Mouse (Mus musculus): ENCODE measurements at regions not wholly inside any gene's neighbourhood (a gene's known extent, or its start where the extent isn't known, plus 50 kb on each side); places are given as distances from the start of the nearest gene placed in this dataset.
A peak's percentile ranks its signal among the peaks of the same experiment; 100 is the strongest.

DNA sequence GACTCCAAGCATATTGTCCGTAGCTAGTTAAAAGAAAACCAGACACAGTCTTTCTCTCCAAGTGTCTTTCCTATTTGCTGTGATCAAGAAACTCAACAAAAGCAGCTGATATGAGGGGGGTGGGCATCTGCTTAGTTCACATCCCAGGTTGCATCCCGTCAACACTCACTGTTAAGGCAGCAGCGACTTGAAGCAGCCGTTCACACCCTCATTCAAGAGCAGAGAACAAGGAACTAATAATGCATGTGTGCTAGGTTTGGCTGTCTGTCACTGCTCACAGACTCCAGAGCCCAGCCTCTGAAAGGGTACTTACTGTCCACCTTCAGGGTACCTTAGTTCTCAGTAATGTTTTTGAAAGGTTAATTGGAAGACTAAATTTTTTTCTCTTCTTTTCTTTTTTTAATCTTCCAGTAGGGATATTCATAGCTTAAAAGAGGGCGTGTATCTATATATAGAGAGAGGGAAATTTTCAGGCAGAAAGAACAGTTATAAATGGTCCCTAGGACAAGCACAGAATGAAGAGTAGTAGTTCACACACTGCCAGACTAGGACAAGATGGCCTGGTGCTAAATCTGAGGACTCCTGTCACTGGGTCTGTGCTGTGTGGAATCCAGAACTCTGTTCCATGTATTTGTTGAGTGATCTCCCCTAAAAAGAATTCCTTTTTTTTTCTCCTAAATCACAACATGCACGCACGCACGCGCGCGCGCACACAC, 199.1 kb upstream of the BB014433 start:
- Histone ChIP-seq H3K4me3 (replicated peaks; ENCODE audit: low read length) (no peak overlapping the region), H3K4me2 (replicated peaks) (no peak overlapping the region), H3K9ac (no peak overlapping the region), H3K36me3 (replicated peaks; ENCODE audit: control insufficient read depth, insufficient read depth) (no peaks in the 10 kb centered on the region), H3K27ac (no peak overlapping the region), H3K9me3 (ENCODE audit: control insufficient read depth, low read length) (no peaks in the 10 kb centered on the region), H3K27me3 (ENCODE audit: control insufficient read depth, insufficient read depth, low read length) (no peaks in the 10 kb centered on the region), H3K4me1 (replicated peaks; ENCODE audit: control insufficient read depth, insufficient read depth, low read length) (no peaks in the 10 kb centered on the region)
- DNase-seq (ENCODE audit: low spot score) (no peak), ATAC-seq (ENCODE audit: low FRiP score) (no peak)
- 93% methylated on average over 12 of the region's 12 CpGs for WGBS

DNA sequence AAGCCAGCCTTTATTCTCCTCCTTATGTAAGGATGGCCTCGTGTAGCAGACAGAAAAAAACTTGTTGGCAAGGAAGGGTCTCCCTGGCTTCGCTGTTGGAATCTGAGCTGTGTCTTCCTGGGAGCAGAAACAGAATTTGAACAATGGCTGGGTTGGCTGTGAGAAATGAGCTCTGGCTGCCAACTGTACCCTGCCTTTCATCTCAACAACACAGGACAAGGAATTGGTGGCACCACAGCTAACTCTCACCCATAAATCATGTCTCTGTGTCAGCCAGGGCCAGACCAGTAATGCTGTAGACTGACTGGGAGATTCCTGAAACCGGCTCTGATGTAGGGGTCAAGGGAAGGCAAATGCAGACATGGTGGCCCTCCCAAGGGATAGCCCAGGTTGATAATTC, 189.5 kb upstream of the BB014433 start:
- no peak overlapping the region for H3K4me3 ChIP-seq (replicated peaks; ENCODE audit: low read length)
- no peak overlapping the region for H3K4me2 ChIP-seq (replicated peaks)
- no peak for DNase-seq (ENCODE audit: low spot score)
- H3K27ac ChIP-seq = no peak overlapping the region
- H3K9ac ChIP-seq = no peak overlapping the region
- H3K27me3 ChIP-seq (ENCODE audit: control insufficient read depth, insufficient read depth, low read length) = no peaks in the 10 kb centered on the region
- no peaks in the 10 kb centered on the region for H3K4me1 ChIP-seq (replicated peaks; ENCODE audit: control insufficient read depth, insufficient read depth, low read length)
- H3K9me3 ChIP-seq (ENCODE audit: control insufficient read depth, low read length) = no peaks in the 10 kb centered on the region
- H3K36me3 ChIP-seq (replicated peaks; ENCODE audit: control insufficient read depth, insufficient read depth) = no peaks in the 10 kb centered on the region
- peak; percentile 69; the same call in 1 of the 2 replicates for ATAC-seq (ENCODE audit: low FRiP score)
- 56% methylated on average over 3 of the region's 3 CpGs for WGBS

DNA sequence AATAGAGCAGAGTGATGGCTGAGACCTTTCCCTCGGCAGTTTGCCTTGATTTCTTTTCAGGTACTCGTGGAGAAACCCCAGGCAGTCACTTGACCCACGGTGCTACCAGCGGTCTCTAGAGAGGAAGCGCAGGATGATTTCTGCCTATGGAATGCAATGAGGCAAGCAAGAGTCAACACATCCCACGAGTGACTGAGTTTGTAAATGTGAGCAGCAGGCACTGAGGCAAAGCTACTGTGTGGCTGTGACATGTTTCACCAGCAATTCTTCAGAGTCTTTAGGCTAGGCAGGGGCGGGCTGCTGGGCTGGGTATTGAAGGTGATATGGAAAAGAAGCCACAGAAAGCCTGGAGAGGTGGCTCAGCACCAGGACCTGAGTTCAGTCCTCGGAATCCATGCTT, 187.4 kb upstream of the BB014433 start:
- Histone ChIP-seq H3K4me3 (replicated peaks; ENCODE audit: low read length) (no peak overlapping the region), H3K27me3 (ENCODE audit: control insufficient read depth, insufficient read depth, low read length) (no peaks in the 10 kb centered on the region), H3K9me3 (ENCODE audit: control insufficient read depth, low read length) (no peaks in the 10 kb centered on the region), H3K36me3 (replicated peaks; ENCODE audit: control insufficient read depth, insufficient read depth) (no peaks in the 10 kb centered on the region), H3K9ac (no peak overlapping the region), H3K27ac (no peak overlapping the region), H3K4me2 (replicated peaks) (no peak overlapping the region), H3K4me1 (replicated peaks; ENCODE audit: control insufficient read depth, insufficient read depth, low read length) (no peaks in the 10 kb centered on the region)
- WGBS = 56% methylated on average over 8 of the region's 8 CpGs
- DNase-seq (ENCODE audit: low spot score) (no peak), ATAC-seq (ENCODE audit: low FRiP score) (no peak)

DNA sequence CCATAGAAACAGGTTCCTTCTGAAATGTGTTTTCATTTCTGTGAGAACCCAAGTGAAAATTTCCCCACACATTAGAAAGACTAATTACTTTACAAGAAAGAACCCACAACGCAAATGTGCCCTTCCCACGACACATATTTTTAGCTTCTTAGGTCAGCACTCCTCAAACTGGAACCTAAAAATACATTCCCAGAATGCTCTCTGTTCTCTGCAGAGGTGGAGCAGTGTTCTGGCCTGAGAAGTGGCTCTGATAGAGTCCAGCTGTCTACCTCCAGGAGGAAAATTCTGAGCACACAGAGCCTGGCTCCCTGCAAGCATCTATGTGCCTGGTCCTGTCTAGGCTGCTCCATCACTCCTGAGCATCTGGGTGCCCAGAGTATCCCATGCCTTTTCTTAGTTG, 184.3 kb upstream of the BB014433 start:
- DNase-seq (ENCODE audit: low spot score) (no peak), ATAC-seq (ENCODE audit: low FRiP score) (no peak)
- 91% methylated on average over 2 of the region's 2 CpGs for WGBS

DNA sequence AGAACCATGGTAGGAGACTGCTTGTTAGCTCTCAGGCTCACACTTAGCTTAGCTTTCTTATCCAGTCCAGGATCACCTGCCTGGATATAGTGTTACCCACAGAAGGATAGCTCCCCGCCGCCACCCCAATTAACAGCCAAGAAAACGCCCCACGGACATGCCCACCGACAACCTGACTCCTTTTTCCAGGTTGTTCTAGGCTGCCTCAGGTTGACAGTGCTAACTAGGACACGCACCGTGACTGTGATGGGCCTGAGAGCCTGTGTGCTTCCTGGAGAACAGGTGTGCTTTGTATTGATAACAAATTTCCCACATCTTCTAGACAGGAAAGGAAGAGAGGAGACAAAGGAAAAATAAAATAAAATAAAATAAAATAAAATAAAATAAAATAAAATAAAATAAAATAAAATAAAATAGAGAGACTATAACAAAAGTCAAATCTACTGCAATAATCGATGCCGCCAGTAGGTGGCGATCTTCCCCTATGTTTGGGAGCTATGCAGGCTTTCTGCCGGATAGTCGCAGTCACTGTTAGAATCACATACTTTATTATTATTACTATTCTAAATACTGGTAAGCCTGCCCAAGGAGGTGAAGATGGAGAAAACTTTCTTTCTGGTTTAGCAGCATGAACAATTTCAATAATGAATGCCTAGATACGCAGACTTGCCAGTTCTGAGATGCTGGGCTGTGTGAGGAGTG, 175.5 kb upstream of the BB014433 start:
- no peak overlapping the region for H3K9ac ChIP-seq
- no peaks in the 10 kb centered on the region for H3K9me3 ChIP-seq (ENCODE audit: control insufficient read depth, low read length)
- H3K4me1 ChIP-seq (replicated peaks; ENCODE audit: control insufficient read depth, insufficient read depth, low read length) = no peaks in the 10 kb centered on the region
- 40% methylated on average over 13 of the region's 13 CpGs for WGBS
- ATAC-seq (ENCODE audit: low FRiP score) (no peak), DNase-seq (ENCODE audit: low spot score) (peak; percentile 91)
- no peak overlapping the region for H3K27ac ChIP-seq
- H3K27me3 ChIP-seq (ENCODE audit: control insufficient read depth, insufficient read depth, low read length) = no peaks in the 10 kb centered on the region
- H3K4me2 ChIP-seq (replicated peaks) = no peak overlapping the region
- no peak overlapping the region for H3K4me3 ChIP-seq (replicated peaks; ENCODE audit: low read length)
- H3K36me3 ChIP-seq (replicated peaks; ENCODE audit: control insufficient read depth, insufficient read depth) = no peaks in the 10 kb centered on the region

More for the DNA sequence above, 184.3 kb upstream of the BB014433 start:
- Histone ChIP-seq H3K27ac (no peak overlapping the region), H3K27me3 (ENCODE audit: control insufficient read depth, insufficient read depth, low read length) (no peaks in the 10 kb centered on the region), H3K9me3 (ENCODE audit: control insufficient read depth, low read length) (no peaks in the 10 kb centered on the region), H3K9ac (no peak overlapping the region), H3K4me1 (replicated peaks; ENCODE audit: control insufficient read depth, insufficient read depth, low read length) (no peaks in the 10 kb centered on the region), H3K4me3 (replicated peaks; ENCODE audit: low read length) (no peak overlapping the region), H3K36me3 (replicated peaks; ENCODE audit: control insufficient read depth, insufficient read depth) (no peaks in the 10 kb centered on the region), H3K4me2 (replicated peaks) (no peak overlapping the region)

DNA sequence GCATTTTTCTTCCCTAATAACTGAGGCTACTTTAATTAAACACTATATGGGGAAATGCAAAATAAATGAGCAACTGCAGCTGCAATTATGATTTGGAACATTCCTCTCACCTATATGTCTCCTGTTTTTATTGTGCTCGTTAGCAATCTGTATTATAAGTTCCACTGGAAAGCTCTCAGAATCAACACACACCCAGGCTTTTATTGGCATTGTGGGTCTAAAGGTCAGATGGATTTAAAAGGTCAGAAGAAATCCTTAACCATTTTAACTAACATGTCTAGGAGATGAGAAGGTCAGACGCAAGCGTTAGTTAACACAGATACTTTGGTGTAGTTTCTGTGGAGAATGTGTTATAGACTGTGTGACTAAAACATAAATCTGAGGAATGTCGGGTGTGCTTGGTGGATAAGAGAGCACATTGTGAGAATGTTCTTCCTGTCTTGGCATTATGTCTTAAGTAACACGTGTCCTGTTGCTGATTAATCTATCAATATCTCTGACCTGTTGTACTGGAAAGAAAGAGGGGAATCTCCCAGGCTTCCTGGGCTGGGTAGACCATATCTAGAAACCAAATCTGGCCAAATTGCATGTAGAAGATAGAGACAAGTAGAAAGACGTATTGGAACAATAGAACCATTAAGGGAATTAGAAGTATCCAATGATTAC, 164.1 kb upstream of the BB014433 start:
- H3K27me3 ChIP-seq (ENCODE audit: control insufficient read depth, insufficient read depth, low read length) = no peaks in the 10 kb centered on the region
- DNase-seq (ENCODE audit: low spot score) = no peak
- H3K9ac ChIP-seq = no peak overlapping the region
- 80% methylated on average over 6 of the region's 6 CpGs for WGBS
- no peak overlapping the region for H3K27ac ChIP-seq
- no peaks in the 10 kb centered on the region for H3K4me1 ChIP-seq (replicated peaks; ENCODE audit: control insufficient read depth, insufficient read depth, low read length)
- H3K4me3 ChIP-seq (replicated peaks; ENCODE audit: low read length) = no peak overlapping the region
- H3K36me3 ChIP-seq (replicated peaks; ENCODE audit: control insufficient read depth, insufficient read depth) = no peaks in the 10 kb centered on the region
- ATAC-seq (ENCODE audit: low FRiP score) = no peak
- H3K4me2 ChIP-seq (replicated peaks) = no peak overlapping the region
- no peaks in the 10 kb centered on the region for H3K9me3 ChIP-seq (ENCODE audit: control insufficient read depth, low read length)

DNA sequence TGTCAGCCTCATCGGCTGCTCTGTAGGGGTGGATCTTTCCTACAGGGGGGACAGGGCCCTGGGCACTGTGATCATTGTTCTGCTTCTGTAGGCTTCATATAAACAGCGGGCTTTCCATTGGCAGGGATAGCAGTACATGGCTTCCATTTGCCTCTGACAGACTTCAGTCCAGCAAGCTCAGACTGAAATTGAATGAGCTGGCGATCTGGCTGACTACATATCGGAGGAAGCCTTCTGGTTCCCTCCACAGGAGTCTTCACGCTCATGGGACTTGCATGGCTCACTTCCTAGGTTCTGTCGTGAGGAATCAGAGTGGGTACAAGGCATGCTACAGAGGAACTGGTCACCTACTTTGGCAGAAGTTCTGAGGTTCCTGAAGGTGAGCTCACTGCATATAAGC, 155.7 kb upstream of the BB014433 start:
- no peak overlapping the region for H3K4me3 ChIP-seq (replicated peaks; ENCODE audit: low read length)
- WGBS = 87% methylated on average over 6 of the region's 6 CpGs
- H3K4me1 ChIP-seq (replicated peaks; ENCODE audit: control insufficient read depth, insufficient read depth, low read length) = no peaks in the 10 kb centered on the region
- H3K27ac ChIP-seq = no peak overlapping the region
- ATAC-seq (ENCODE audit: low FRiP score) (no peak), DNase-seq (ENCODE audit: low spot score) (no peak)
- H3K9ac ChIP-seq = no peak overlapping the region
- no peaks in the 10 kb centered on the region for H3K36me3 ChIP-seq (replicated peaks; ENCODE audit: control insufficient read depth, insufficient read depth)
- H3K4me2 ChIP-seq (replicated peaks) = no peak overlapping the region
- H3K27me3 ChIP-seq (ENCODE audit: control insufficient read depth, insufficient read depth, low read length) = no peaks in the 10 kb centered on the region
- H3K9me3 ChIP-seq (ENCODE audit: control insufficient read depth, low read length) = no peaks in the 10 kb centered on the region

DNA sequence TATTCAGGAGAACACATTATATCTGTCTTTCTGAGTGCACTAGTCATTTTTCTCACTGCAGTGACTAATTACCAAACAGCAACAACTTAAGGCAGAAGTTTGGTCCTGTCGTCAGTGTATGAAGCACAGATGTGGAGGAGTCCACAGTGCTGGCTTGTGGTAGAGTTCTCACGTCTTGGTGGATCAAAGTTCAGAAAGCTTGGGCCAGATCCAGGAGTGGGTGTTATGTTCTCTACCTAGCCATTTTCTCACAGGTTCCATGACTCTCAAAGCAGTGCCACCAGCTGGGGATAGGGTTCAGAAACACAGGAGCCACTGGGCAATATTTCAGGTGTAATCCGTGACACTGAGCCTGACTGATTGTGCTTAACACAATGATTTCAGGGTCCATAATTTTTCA, 144.8 kb upstream of the BB014433 start:
- no peak for ATAC-seq (ENCODE audit: low FRiP score)

DNA sequence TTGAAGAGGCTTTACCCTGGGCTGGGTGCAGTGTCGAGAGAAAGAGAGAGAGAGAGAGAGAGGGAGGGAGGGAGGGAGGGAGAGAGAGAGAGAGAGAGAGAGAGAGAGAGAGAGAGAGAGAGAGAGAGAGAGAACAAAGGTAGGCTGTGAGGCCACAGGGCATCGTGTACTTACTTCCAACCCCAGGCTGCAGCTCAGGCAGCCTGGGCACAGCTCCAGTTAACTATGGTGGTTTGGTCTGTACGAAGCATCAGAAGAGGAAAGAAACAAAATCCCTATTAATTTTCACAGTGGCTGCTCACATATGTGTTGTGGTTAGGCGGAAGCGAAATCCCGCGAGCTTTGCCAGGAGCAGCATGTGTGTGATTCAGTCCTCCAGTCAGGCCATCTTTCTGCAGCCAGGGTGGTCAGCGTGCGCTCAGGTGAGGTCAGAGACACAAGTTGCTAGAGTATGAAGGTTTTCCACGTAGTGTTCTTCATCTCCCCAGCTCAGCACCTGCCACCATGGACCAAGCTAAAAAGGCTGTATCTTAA, 143.3 kb upstream of the BB014433 start:
- no peak; the same call in 1 of the 2 replicates for ATAC-seq (ENCODE audit: low FRiP score)
- peaks cover 7% of the 10 kb centered on the region; the same call in 1 of the 2 replicates for H3K4me1 ChIP-seq (replicated peaks; ENCODE audit: control insufficient read depth, insufficient read depth, low read length)
- no peaks in the 10 kb centered on the region for H3K9me3 ChIP-seq (ENCODE audit: control insufficient read depth, low read length)
- H3K4me3 ChIP-seq (replicated peaks; ENCODE audit: low read length) = no peak overlapping the region
- H3K4me2 ChIP-seq (replicated peaks) = no peak overlapping the region
- no peak for DNase-seq (ENCODE audit: low spot score)
- no peak overlapping the region for H3K27ac ChIP-seq
- 35% methylated on average over 10 of the region's 10 CpGs for WGBS
- H3K9ac ChIP-seq = no peak overlapping the region
- no peaks in the 10 kb centered on the region for H3K27me3 ChIP-seq (ENCODE audit: control insufficient read depth, insufficient read depth, low read length)
- H3K36me3 ChIP-seq (replicated peaks; ENCODE audit: control insufficient read depth, insufficient read depth) = no peaks in the 10 kb centered on the region

More for the DNA sequence above, 144.8 kb upstream of the BB014433 start:
- peaks cover 7% of the 10 kb centered on the region; the same call in 1 of the 2 replicates for H3K4me1 ChIP-seq (replicated peaks; ENCODE audit: control insufficient read depth, insufficient read depth, low read length)
- no peak for DNase-seq (ENCODE audit: low spot score)
- H3K27ac ChIP-seq = no peak overlapping the region
- H3K36me3 ChIP-seq (replicated peaks; ENCODE audit: control insufficient read depth, insufficient read depth) = no peaks in the 10 kb centered on the region
- no peak overlapping the region for H3K4me2 ChIP-seq (replicated peaks)
- H3K4me3 ChIP-seq (replicated peaks; ENCODE audit: low read length) = no peak overlapping the region
- H3K9me3 ChIP-seq (ENCODE audit: control insufficient read depth, low read length) = no peaks in the 10 kb centered on the region
- 80% methylated on average over 3 of the region's 3 CpGs for WGBS
- no peak overlapping the region for H3K9ac ChIP-seq
- H3K27me3 ChIP-seq (ENCODE audit: control insufficient read depth, insufficient read depth, low read length) = no peaks in the 10 kb centered on the region

Measured in hindbrain, embryonic 14.5 days (tissue).